Mouse (Mus musculus): ENCODE measurements around the gene Xrcc4. TPM values are rescaled to one million over a fixed set of nuclear protein-coding genes. Genes with fewer than 3 reads are reported as not detected.

Xrcc4 gene
- polyA plus RNA-seq, 1 experiment, result 2.1 TPM

- Histone ChIP-seq H3K27me3 (replicated peaks; ENCODE audit: control insufficient read depth, insufficient read depth, low read length) (no peaks in the 10 kb centered on the region), H3K36me3 (ENCODE audit: control insufficient read depth, insufficient read depth, low read length) (no peaks in the 10 kb centered on the region), H3K4me3 (ENCODE audit: insufficient read depth, low read depth, low read length) (no peak overlapping the region), H3K27ac (ENCODE audit: insufficient read depth, low read depth, low read length) (no peak overlapping the region), H3K4me1 (ENCODE audit: control insufficient read depth, insufficient read depth, low read length) (no peaks in the 10 kb centered on the region)
- TF ChIP-seq CTCF (conservative IDR thresholded peaks at IDR 0.05; ENCODE audit: insufficient read depth, insufficient read length, low read depth, low read length) (no peak), POLR2A (IDR thresholded peaks at IDR 0.05; ENCODE audit: low read depth, low read length) (no peak)
- DNase-seq, result no peak
- 90% methylated on average over 4 of the region's 4 CpGs for WGBS
Measured at GRCm38 (mm10) chr13:89899066-89899465, 190.3 kb downstream of the Xrcc4 start.

GRCm38 (mm10) chr13:89892140-89892539, 197.3 kb downstream of the Xrcc4 start:
- no peak for DNase-seq
- Histone ChIP-seq H3K27ac (ENCODE audit: insufficient read depth, low read depth, low read length) (no peak overlapping the region), H3K36me3 (ENCODE audit: control insufficient read depth, insufficient read depth, low read length) (no peaks in the 10 kb centered on the region), H3K4me1 (ENCODE audit: control insufficient read depth, insufficient read depth, low read length) (no peaks in the 10 kb centered on the region), H3K4me3 (ENCODE audit: insufficient read depth, low read depth, low read length) (no peak overlapping the region), H3K27me3 (replicated peaks; ENCODE audit: control insufficient read depth, insufficient read depth, low read length) (no peaks in the 10 kb centered on the region)
- TF ChIP-seq POLR2A (IDR thresholded peaks at IDR 0.05; ENCODE audit: low read depth, low read length) (no peak), CTCF (conservative IDR thresholded peaks at IDR 0.05; ENCODE audit: insufficient read depth, insufficient read length, low read depth, low read length) (no peak)
- 96% methylated on average over 4 of the region's 4 CpGs for WGBS

GRCm38 (mm10) chr13:89890159-89890558, 199.2 kb downstream of the Xrcc4 start:
- no peak overlapping the region for H3K4me3 ChIP-seq (ENCODE audit: insufficient read depth, low read depth, low read length)
- 93% methylated on average over 1 of the region's 1 CpGs for WGBS
- no peak overlapping the region for H3K27ac ChIP-seq (ENCODE audit: insufficient read depth, low read depth, low read length)
- no peak for DNase-seq
- TF ChIP-seq POLR2A (IDR thresholded peaks at IDR 0.05; ENCODE audit: low read depth, low read length), result no peak
- no peak for TF ChIP-seq CTCF (conservative IDR thresholded peaks at IDR 0.05; ENCODE audit: insufficient read depth, insufficient read length, low read depth, low read length)
- no peaks in the 10 kb centered on the region for H3K36me3 ChIP-seq (ENCODE audit: control insufficient read depth, insufficient read depth, low read length)
- H3K4me1 ChIP-seq (ENCODE audit: control insufficient read depth, insufficient read depth, low read length), result no peaks in the 10 kb centered on the region
- H3K27me3 ChIP-seq (replicated peaks; ENCODE audit: control insufficient read depth, insufficient read depth, low read length), result no peaks in the 10 kb centered on the region

- TF ChIP-seq CTCF (conservative IDR thresholded peaks at IDR 0.05; ENCODE audit: insufficient read depth, insufficient read length, low read depth, low read length) (no peak), POLR2A (IDR thresholded peaks at IDR 0.05; ENCODE audit: low read depth, low read length) (no peak)
- Histone ChIP-seq H3K4me3 (ENCODE audit: insufficient read depth, low read depth, low read length) (no peak overlapping the region), H3K4me1 (ENCODE audit: control insufficient read depth, insufficient read depth, low read length) (no peaks in the 10 kb centered on the region), H3K27ac (ENCODE audit: insufficient read depth, low read depth, low read length) (no peak overlapping the region), H3K36me3 (ENCODE audit: control insufficient read depth, insufficient read depth, low read length) (no peaks in the 10 kb centered on the region), H3K27me3 (replicated peaks; ENCODE audit: control insufficient read depth, insufficient read depth, low read length) (no peaks in the 10 kb centered on the region)
- peak; percentile 4 for DNase-seq
- WGBS, result 77% methylated on average over 5 of the region's 5 CpGs
Measured at GRCm38 (mm10) chr13:89889074-89889473, 200.3 kb downstream of the Xrcc4 start.

- no peak overlapping the region for H3K27ac ChIP-seq (ENCODE audit: insufficient read depth, low read depth, low read length)
- no peak for DNase-seq
- TF ChIP-seq POLR2A (IDR thresholded peaks at IDR 0.05; ENCODE audit: low read depth, low read length) (no peak), CTCF (conservative IDR thresholded peaks at IDR 0.05; ENCODE audit: insufficient read depth, insufficient read length, low read depth, low read length) (no peak)
- WGBS, result 97% methylated on average over 1 of the region's 1 CpGs
- H3K36me3 ChIP-seq (ENCODE audit: control insufficient read depth, insufficient read depth, low read length), result no peaks in the 10 kb centered on the region
- no peaks in the 10 kb centered on the region for H3K27me3 ChIP-seq (replicated peaks; ENCODE audit: control insufficient read depth, insufficient read depth, low read length)
- H3K4me1 ChIP-seq (ENCODE audit: control insufficient read depth, insufficient read depth, low read length), result no peaks in the 10 kb centered on the region
- H3K4me3 ChIP-seq (ENCODE audit: insufficient read depth, low read depth, low read length), result no peak overlapping the region
Measured at GRCm38 (mm10) chr13:89883523-89883922, 205.9 kb downstream of the Xrcc4 start.

- no peaks in the 10 kb centered on the region for H3K4me1 ChIP-seq (ENCODE audit: control insufficient read depth, insufficient read depth, low read length)
- no peak overlapping the region for H3K4me3 ChIP-seq (ENCODE audit: insufficient read depth, low read depth, low read length)
- no peak for TF ChIP-seq POLR2A (IDR thresholded peaks at IDR 0.05; ENCODE audit: low read depth, low read length)
- no peak for TF ChIP-seq CTCF (conservative IDR thresholded peaks at IDR 0.05; ENCODE audit: insufficient read depth, insufficient read length, low read depth, low read length)
- H3K36me3 ChIP-seq (ENCODE audit: control insufficient read depth, insufficient read depth, low read length), result no peaks in the 10 kb centered on the region
- 41% methylated on average over 2 of the region's 2 CpGs for WGBS
- no peak for DNase-seq
- H3K27ac ChIP-seq (ENCODE audit: insufficient read depth, low read depth, low read length), result no peak overlapping the region
- no peaks in the 10 kb centered on the region for H3K27me3 ChIP-seq (replicated peaks; ENCODE audit: control insufficient read depth, insufficient read depth, low read length)
Measured at GRCm38 (mm10) chr13:89881281-89881680, 208.1 kb downstream of the Xrcc4 start.

- DNase-seq, result peak; percentile 1
- Histone ChIP-seq H3K27ac (ENCODE audit: insufficient read depth, low read depth, low read length) (no peak overlapping the region), H3K27me3 (replicated peaks; ENCODE audit: control insufficient read depth, insufficient read depth, low read length) (no peaks in the 10 kb centered on the region), H3K4me3 (ENCODE audit: insufficient read depth, low read depth, low read length) (no peak overlapping the region), H3K36me3 (ENCODE audit: control insufficient read depth, insufficient read depth, low read length) (no peaks in the 10 kb centered on the region), H3K4me1 (ENCODE audit: control insufficient read depth, insufficient read depth, low read length) (no peaks in the 10 kb centered on the region)
- TF ChIP-seq CTCF (conservative IDR thresholded peaks at IDR 0.05; ENCODE audit: insufficient read depth, insufficient read length, low read depth, low read length), result no peak
- 72% methylated on average over 10 of the region's 10 CpGs for WGBS
Measured at GRCm38 (mm10) chr13:89878832-89879468, 210.5 kb downstream of the Xrcc4 start.

All from kidney, adult 2 months (tissue).